Mouse (Mus musculus) brown adipose tissue, adult 24 weeks (tissue): ENCODE data around the gene Tagap. TPM values are rescaled to one million over a fixed set of nuclear protein-coding genes. Genes with fewer than 3 reads are reported as not detected.
"Not testable (repeated sequence)": the region's sequence is repeated elsewhere in the genome, so short reads cannot be mapped to it uniquely, and the experiment has no call there.

ENCODE experiments used
- H3K27ac ChIP-seq: fragments of 200-500 bp; replicated peaks from 2 replicates; pipeline ENCODE4 v1.5.1; 2012; ENCODE audit warnings: low read depth, mild to moderate bottlenecking, low read length
- H3K4me1 ChIP-seq: fragments of 200-500 bp; 2 replicates; pipeline ENCODE4 v1.6.1; 2012; ENCODE audit warnings: low read length, mixed read lengths; ENCODE audit not compliant: control insufficient read depth, insufficient read depth, insufficient read length
- H3K4me3 ChIP-seq: fragments of 200-500 bp; 2 replicates; pipeline ENCODE4 v1.5.1; 2012; ENCODE audit warnings: low read depth, mild to moderate bottlenecking, low read length, moderate library complexity; ENCODE audit not compliant: insufficient read depth
- polyA plus RNA-seq: library from polyadenylated mRNA; stranded (reverse); fragments of >200 nt; gene quantifications from 2 replicates; pipeline ENCODE4 v1.2.4, GENCODE M21; 2012; ENCODE audit not compliant: missing spikeins, insufficient read depth, insufficient read length

The Tagap gene
- polyA plus RNA-seq, 1 experiment = not detected

- Histone ChIP-seq H3K27ac (no peak overlapping the region), H3K4me3 (no peak overlapping the region), H3K4me1 (no peaks in the 10 kb centered on the region)
Observed at GRCm38 (mm10) chr17:7928662-7929061, 2.9 kb downstream of the Tagap start.

- Histone ChIP-seq H3K27ac (no peak overlapping the region), H3K4me3 (no peak overlapping the region), H3K4me1 (no peaks in the 10 kb centered on the region)
Observed at GRCm38 (mm10) chr17:7929279-7929678, 3.5 kb downstream of the Tagap start.

GRCm38 (mm10) chr17:7931096-7931990 is 5.5 kb downstream of the Tagap start:
- Histone ChIP-seq H3K4me1 (no peaks in the 10 kb centered on the region), H3K4me3 (no peak overlapping the region), H3K27ac (peak overlapping the region; percentile 21; the same call in 1 of the 2 replicates)

DNA sequence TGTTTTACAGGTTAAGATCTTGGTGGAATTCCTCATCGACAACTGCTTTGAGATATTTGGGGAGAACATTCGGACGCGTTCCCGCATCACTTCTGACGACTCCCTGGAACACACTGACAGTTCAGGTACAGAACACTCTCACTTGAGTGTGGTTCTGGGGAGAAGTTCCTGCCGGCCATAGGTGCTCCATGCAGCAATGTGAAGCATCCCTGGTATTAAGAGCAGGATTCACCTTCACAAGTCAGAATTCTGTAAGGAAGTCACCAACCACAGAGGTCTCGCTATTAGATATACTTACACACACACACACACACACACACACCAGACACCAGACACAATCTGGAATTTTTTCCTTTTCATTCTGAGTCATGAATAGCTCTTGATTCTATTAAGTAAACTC is 6.3 kb downstream of the Tagap start:
- H3K4me1 ChIP-seq, H3K4me3 ChIP-seq, H3K27ac ChIP-seq: not testable (repeated sequence)

DNA sequence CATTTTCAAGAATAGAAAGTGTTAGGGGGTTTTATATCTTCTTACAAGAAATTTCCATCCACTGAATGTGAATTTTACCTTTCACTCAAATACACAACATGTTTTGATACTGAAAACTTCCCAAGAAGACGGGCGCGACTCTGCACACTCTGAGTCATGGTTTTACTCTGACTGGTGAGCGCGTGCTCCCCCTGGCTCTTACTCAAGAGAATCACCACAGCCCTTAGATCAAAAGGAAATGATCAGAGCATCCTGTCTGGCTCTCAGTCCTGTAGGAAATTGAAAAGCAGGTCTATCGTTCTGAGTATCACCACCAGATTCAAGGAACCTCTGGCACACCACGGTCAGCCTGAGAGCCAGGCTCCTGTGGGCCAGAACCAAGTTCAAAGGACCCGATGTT is 13.8 kb downstream of the Tagap start:
- Histone ChIP-seq H3K4me1 (no peaks in the 10 kb centered on the region), H3K27ac (no peak overlapping the region), H3K4me3 (no peak overlapping the region)

GRCm38 (mm10) chr17:7945117-7946052 is 19.6 kb downstream of the Tagap start, which contains the start of gene Rsph3a:
Gene Rsph3a, plus strand, starts transcription at chr17:7945614.
- H3K4me1 ChIP-seq = not testable (repeated sequence)
- Histone ChIP-seq H3K27ac (peak within 1 kb of the TSS; percentile 93), H3K4me3 (peak within 1 kb of the TSS; percentile 87)

- H3K4me1 ChIP-seq, H3K27ac ChIP-seq: not testable (repeated sequence)
- H3K4me3 ChIP-seq = peak overlapping the region; percentile 87
Observed at GRCm38 (mm10) chr17:7946053-7946627, 20.3 kb downstream of the Tagap start.

GRCm38 (mm10) chr17:7951333-7951732 is 25.5 kb downstream of the Tagap start:
- not testable (repeated sequence) for H3K27ac ChIP-seq, H3K4me3 ChIP-seq, H3K4me1 ChIP-seq

GRCm38 (mm10) chr17:7957242-7957641 is 31.4 kb downstream of the Tagap start:
- H3K4me1 ChIP-seq, H3K27ac ChIP-seq, H3K4me3 ChIP-seq: not testable (repeated sequence)

DNA sequence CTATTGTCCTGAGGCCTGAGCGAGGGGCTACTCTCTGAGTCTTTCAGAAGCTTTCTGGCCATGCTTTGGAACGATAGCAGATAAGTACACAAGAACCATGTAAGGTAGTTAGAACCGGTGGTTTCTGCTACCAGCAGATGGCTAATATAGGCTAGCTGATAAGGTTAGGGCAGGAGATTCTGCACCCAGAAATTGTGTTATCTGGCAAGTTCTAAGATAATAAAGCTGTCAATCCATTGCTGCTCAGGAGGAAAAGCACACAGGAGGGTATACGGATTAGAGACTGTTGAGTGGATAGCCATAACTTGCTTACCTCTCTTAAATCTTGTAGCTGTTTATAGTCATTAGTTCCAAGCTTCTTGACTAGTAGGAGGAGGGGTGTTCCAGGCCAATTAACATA is 37.5 kb downstream of the Tagap start:
- not testable (repeated sequence) for H3K27ac ChIP-seq, H3K4me1 ChIP-seq, H3K4me3 ChIP-seq

- not testable (repeated sequence) for H3K4me3 ChIP-seq, H3K27ac ChIP-seq, H3K4me1 ChIP-seq
Observed at GRCm38 (mm10) chr17:7964398-7964797, 38.6 kb downstream of the Tagap start.

GRCm38 (mm10) chr17:7968490-7968889 is 42.7 kb downstream of the Tagap start:
- not testable (repeated sequence) for H3K4me1 ChIP-seq

DNA sequence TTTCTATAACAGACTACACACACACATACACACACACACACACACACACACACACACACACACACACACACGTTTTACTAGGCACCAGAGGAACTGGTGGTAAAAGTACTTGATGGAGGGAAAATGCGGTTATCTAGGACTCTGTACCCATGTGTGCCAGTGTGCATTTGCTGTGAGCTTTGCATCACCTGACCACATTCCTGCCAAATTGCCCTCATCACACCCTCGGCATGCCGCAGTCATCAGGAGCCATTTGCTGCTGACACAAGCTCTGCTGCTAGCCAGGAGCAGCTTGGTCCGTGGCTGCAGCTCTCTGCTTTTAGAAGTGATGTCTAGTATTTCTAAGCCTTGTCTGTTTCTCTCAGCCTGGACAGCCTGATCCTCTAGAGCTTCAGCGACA is 44.0 kb downstream of the Tagap start:
- H3K4me3 ChIP-seq, H3K4me1 ChIP-seq, H3K27ac ChIP-seq: not testable (repeated sequence)

More at GRCm38 (mm10) chr17:7968490-7968889, 42.7 kb downstream of the Tagap start:
- H3K4me3 ChIP-seq, H3K27ac ChIP-seq: not testable (repeated sequence)

- not testable (repeated sequence) for H3K4me3 ChIP-seq, H3K4me1 ChIP-seq, H3K27ac ChIP-seq
Observed at GRCm38 (mm10) chr17:7983484-7983883, 57.7 kb downstream of the Tagap start.
